Mouse (Mus musculus) c-Kit-positive CD71-positive TER-119-positive erythroid progenitor cells, embryonic 14.5 days (primary cell): ENCODE results near the gene Syk.

Source experiments
- DNase-seq: peaks from one replicate; pipeline ENCODE4 v3.0.0-alpha.2; 2013; ENCODE audit warnings: low spot score

Syk gene

DNA sequence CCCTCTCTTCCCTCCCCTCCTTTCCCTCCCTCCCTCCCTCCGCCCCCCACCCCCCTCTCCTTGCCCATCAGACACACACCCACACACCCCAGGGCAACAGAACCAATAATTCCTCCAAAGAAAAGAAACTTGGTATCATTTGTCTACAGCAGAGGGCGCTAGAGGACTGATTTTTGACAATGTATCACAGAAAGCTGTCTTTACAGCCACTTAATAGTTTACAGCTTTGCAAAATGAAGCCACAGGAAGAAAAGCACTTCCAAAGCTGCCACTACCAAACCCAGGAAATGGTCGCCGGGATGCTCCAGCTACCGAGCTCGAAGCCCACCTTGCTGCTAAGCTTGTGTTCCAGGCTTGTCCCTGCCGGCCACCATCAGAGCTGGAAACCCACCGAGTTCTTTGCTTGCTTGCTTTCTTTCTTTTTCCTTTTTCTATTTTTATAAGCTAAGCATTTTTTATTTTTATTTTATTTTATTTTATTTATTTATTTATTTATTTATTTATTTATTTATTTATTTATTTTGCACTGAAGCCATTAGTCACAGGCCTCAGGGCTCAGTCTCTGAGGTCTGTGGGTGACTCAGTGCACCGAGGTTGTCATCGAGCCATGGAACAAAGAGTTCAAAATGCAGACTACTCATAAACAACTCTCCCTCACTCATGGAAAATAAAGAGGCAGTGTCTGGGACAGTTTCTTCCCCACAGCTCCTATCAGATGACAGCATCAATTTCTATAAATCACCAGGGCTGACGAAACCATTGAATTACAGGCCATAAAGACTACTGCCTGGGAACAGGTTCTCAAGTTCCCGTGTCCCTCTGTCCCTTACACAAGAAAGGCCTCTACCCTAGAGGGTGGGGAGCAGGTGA, 68.6 kb downstream of the Syk start:
- DNase-seq = peak; percentile 48

DNA sequence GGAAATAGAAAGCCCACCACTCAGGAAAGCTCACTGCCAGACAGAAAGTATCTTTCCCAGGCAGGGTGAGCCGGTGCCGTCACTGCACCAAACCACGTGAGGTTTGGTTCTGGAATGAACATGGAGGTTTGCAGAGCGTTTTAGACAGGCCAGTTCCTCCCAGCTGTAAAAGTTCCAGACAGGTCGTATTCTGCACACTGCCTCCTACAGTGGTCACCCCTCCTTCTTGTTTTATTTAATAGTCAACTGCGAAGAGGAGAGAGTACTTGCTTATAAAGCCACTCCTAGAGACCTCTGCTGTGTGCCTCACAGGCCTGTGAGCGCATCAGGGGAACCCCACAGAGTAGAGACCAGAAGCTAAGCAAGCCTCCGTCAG, 69.3 kb downstream of the Syk start:
- no peak for DNase-seq

DNA sequence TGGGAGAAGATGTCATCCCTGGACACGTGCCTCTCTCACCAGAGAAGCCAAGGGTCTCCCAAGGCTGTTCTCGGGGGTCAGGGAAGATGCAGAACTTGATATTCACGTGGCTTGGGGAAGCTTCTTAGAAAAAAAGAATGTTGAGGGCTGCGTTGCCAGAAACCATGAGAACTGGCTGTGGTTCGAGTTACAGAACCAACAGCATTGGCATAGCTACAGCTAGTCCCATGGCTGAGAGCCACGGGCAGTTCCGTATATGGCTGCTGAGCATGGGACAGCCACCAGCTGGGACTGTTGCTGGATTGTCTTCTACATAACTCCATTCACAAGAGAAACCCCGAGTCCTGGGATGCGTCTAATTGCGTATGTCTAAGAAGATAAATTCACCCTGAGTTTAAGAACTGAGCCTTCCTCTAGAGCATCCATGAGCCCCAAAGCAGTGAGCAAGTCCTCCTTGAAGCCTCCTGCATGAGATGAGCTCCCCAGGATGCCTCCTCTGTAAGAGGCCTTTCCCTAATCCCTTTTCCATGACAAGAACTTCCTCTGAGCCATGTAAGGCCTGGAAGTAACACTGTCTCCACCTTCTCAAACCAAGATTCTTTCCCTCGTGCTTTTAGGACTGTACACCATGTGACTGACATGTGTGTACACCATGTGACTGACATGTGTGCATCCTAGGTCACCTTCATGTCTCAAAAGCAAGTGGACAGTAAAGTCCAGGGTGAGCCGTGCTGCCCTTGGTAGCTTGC, 71.3 kb downstream of the Syk start:
- no peak for DNase-seq

DNA sequence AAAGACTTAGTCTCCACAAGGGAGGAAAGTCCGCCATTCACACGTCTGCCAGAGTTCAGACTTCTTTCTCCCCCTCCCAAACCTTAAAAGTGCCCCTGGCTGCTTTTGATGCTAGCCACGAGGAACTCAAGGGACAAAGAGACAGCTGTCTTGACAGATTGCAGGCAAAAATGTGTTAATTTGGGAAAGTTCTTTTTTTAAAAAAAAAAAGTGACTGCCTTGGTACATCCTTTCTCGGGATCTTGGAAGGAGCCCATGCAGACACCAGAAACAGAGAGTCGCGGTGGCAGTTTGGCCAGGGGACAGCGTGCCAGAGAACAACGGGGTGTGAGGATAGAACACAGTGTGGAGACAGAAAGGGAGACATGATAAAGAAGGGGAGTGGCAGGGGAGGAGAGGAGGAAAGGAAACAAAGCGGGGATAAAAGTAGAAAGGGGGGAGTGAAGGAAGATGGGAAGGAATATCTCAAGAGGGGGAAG, 71.9 kb downstream of the Syk start:
- DNase-seq = no peak

DNA sequence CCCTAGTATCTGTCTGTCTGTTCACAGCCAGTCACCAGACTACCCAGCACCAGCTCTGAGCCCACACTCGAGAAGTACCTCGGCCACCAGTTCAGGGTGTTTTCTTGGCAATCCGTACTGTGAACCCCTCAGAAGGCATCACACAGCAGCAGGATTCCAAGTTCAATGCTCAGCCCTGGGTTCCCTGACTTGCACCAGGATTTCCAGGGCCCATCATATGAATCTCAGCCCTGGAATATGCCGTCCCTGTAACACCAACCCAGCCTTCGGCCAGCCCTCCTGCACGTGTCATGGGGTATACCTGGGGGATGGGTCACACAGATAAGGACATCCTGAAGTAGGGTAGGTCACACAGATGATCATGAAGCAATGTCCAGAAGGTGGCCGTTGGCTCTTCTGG, 75.0 kb downstream of the Syk start:
- no peak for DNase-seq

DNA sequence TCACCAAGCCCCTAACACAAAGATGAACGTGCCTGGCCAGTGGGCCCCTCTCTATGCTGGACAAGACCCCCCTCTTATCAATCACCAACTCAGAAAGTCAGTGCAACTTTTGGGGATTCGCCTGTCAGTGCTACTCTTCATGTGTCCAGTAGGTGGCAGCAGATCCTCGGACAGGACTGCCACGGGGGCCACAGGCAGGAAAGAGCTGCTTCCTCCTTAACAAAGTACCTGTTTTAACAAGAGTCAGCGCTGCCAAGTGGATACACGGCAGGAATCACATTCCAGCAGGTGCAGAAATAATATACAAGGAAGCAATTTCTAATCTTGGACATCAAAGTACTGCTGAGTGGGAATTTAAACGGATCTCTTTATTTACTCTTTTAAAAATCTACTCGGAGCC, 75.5 kb downstream of the Syk start:
- DNase-seq = peak; percentile 33

DNA sequence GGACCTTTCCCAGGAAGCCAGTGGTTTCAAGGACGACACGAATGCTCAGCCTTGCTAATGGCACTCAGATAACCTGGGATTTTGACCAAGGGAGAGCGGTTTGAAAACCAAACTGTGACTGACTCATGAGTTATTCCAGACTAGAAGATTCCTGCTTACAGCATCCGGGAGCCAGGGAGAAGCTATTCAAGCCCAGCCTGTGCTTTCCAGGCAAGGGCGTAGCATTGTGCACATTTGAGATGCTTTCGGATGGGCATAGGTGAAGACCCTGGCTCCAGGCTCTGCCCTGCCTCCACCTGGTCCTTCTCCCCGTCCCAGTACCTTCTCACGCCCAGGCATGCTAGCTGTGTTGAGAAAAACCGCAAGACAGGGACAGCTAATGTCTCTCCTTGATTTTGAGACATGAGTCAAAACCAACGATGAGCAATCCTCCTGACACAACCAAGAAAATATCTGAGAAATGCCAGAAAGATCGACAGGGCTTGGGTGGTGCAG, 76.2 kb downstream of the Syk start:
- DNase-seq = no peak

DNA sequence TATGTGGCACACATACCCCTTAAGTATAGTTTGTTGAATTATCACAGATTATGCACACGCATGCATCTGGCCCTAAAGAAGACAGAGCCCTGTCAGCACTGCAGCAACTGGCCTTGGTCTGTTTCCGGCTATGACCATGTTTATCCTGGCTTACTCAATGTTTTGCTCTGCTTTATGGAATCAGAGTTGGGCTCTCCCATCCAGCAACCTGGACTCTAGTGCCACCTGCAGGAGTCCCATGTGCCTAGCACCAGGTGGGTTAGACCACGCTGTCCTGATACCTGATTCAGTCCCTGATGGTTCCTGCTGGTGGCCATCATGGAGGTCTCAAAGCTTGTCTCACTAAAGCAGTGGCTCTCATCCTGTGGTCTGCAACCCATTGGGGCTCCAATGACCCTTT, 86.9 kb downstream of the Syk start:
- DNase-seq = no peak

DNA sequence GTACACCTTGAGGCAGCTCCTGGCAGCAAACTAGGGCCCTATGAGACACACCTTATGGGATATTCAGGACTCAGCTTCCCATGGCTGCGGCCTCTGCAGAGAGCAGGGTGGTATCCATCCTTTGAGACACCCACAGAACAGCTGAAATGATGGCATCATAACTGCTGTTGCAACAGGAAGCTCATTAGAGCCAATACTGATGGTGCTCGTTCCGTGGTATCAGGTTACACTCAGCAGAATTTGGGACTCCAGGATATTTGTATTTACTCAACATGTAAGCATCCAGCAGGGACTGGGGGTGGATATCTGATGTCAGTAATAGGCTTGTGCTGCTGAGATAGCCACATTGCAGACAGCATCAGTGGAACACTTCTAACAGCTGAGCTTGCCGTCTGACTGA, 90.3 kb downstream of the Syk start:
- no peak for DNase-seq

DNA sequence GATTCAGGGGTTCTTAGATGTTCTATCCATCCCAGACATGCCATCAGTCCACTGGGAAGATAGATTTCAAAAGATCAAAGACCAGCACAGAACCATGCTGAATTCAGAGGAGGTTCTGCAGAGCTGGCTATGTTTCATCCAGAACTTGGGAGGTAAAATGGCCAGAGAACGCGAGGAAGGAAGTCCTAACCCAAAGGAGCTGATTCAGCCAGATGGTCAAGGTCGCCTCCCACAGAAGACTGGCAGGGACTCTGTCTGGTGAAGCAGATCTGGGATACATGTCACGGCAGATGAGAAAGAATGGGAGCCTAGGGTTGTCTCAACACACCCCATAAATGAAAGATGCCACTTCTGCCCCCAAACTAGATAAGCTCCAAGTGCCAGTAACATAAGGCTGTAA, 90.9 kb downstream of the Syk start:
- DNase-seq = no peak

DNA sequence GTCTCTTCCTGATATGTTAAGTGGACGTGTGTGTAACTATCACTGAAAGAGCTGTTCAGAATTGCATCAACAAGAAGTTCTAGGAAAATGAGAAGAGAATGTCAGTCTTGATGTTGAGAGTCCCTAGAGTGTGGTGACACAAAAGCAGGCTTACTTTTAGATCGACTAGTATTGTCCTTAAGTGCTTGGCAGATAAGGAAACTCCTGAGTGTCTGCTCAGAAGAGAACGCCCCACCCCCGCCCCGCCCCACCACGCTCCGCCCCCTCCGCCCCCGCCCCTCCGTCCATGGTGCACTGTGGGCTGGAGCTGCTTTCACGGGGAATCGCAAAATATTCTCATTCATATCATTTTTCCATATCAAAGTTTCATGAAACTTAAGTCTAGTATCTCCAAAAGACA, 91.9 kb downstream of the Syk start:
- DNase-seq = no peak

DNA sequence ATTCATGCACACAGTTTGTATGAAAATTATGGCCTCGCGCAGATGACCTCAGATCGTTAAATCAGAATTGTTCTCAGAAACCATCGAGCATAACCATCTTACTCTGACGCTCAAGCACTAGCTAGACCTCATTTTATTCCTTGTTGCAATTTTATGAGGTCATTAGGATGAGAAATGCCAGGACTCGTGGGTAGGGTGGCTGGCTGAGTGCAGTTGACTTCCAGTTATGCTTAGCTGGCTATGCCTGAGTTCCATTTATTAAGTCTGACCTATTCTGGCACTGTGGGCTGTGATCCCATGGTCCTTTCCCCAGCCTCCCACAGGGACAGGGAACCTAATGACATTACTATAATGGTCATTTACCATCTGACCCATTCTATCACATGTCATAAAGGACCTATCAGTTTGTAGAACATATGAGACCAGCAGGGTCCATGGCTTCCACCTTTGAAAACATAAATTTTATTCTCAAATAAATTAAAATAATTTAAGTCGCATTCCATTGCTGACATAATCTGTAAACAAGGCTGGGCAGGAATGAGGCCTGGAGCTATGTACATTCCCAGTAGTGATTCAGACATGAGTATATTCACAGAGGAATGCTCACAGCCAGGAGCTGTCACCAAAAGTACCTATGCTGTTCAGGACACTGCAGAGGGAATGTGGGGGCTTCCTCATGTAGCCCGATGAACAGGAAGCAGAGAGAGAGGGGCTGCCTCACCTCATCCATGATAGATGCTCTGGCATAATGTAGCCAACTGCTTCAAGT, 92.7 kb downstream of the Syk start:
- no peak for DNase-seq

DNA sequence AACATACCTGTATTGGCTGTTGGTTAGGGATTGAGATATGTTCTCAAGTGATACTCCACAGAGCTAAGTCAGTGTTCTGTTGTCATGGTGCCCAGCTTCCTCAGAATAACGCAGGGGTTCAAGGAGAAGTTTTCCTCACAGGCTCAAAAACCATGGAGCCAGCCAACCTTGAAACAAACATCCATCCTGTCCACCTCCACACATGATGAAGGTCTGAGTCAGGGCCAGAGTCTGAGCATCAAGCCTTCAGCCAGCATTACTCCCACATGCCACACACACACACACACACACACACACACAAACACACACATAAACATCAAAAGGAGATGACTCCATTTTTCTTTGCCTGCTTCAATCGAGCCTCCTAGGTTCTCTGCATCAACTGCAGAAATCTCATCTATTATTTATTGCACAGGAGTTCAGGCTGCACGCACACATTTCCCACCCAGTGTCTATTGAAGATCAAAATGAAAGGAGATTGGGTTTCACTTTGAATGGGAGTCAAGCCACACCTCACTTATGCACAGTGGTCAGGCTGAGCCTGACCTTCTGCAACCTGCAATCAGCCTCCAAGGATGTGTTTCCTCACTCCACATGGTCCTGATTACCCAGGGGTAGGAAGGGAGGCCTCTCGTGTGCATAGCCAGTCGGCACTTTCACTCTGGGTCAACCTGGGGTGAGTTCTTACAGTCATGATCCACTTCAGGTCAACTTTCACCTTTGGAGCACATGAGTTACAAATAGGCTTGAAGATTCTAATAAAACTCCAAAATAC, 93.9 kb downstream of the Syk start:
- no peak for DNase-seq

DNA sequence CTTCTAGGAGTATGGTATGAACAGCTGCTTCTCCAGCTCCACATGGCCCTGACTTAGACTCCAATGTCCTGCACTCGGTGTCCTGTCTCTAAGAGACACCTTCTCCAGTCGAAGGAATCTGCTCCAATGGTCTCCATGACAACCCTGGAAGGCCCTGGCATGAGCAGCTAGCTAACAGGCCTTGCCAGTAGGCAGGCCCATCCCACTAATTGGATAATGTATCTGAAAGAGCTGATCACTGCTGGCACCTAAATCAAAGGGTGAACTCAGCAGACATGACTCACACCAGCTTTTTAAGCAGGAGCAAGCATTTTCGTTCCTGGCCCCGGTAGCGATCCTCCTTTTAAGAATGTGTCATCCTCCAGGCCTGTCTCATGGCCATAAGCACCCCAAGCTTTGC, 96.9 kb downstream of the Syk start:
- no peak for DNase-seq

DNA sequence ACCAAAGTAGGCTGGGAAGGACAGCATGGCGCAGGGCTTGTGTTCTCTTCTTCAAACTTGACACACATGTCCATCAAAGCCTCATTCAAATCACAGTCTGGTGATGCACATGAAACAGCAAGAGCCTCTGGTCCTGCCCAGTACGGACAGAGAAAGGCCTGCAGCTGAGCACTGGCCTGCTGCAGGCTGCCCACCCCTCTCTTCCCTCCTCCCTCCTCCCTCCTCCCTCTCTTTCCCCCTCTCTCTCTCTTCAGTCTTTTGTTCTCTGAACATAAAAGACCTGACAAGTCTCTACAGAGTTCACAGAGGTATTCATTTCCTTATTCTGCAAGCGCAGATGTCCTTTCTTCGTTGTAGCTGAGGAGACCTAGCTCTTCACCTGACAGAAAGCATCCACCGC, 99.1 kb downstream of the Syk start:
- DNase-seq = no peak

DNA sequence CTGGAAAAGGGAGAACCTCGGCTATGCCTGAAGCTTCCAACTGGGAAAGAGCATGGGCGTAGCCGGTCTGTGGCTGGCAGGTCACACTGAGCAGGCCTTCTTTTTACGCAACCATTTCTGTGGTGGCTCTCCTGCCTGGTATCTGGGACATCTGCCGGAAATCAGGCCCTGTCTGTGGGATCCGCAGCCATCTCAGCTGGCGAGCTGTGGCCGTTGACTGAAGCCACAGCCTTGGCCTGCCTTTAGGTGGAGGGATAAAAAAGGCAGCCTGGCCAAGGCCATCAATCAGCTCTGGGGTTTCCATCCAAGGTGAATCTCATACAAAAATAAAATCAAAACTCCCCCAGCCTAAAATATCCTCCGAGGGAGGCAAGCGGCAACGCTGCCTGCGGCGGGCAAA, 107.5 kb downstream of the Syk start:
- DNase-seq = no peak

DNA sequence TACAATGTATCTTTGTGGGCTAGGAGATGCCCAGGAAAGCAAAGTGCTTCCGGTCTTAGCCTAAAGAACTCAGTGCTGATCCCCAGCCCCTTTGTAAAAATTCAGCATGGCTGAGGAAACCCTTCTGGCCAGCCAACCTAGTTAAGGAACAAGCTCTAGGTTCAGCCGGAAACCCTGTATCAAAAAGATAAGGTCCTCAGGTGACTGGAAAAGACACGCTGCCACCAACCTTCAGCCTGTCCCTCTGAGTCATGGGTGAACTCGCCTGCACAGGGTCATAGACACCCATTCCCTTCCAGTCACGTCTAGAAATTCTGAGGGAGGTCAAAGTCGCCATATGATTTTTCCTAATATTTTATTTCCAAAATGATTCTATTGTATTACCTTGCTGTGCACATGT, 109.3 kb downstream of the Syk start:
- DNase-seq = no peak

DNA sequence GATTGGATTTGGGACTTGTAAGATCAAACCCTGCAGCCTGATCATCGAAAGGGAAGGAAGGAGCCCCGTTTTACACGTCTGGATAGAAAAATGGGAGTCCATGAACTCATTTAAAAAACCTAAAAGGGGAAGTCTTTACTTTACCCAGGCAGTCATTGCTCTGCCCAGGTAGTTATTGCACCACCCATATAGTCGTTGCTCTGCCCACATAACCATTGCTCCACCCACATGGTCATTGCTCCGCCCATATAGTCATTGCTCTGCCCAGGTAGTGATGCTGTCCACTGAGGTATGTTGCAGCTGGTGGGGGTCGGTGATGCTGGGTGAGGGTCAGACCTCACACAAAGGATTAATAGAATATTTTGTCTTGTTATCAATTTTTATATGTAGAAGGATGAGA, 111.9 kb downstream of the Syk start:
- no peak for DNase-seq
